ENCODE assay signal across 8 mouse cellular contexts in genomic region chr16:18108221-18108966, GRCm38 (mm10). TPM values are rescaled to one million over a fixed set of nuclear protein-coding genes. Genes with fewer than 3 reads are reported as not detected.
DNase-seq lines count a peak whose midpoint lies in the region; ATAC-seq and TF ChIP-seq lines count a peak whose summit lies in the region.

No protein-coding gene starts in this region.

- 0 out of 2 replicates have a peak, but pooled peaks have one; percentile 49 for TF ChIP-seq EP300 in heart, adult 2 months (IDR thresholded peaks at IDR 0.05; ENCODE audit: insufficient read depth, low read depth, low read length)

- intact Hi-C loops in heart, adult 2 months (cut with DNase I): loop anchor here (1.0 kb wide), 2 partner anchors 64 to 103 kb away; no protein-coding TSS in a partner anchor
- intact Hi-C loops in heart, postnatal 25 days (cut with DNase I): loop anchor here (1.0 kb wide), 2 partner anchors 65 to 103 kb away; no protein-coding TSS in a partner anchor

- H3K27me3 ChIP-seq in heart, adult 2 months (ENCODE audit: control insufficient read depth, insufficient read depth, low read length): no peaks in the 10 kb centered on the region
- H3K27me3 ChIP-seq in limb, embryonic 14.5 days (ENCODE audit: control insufficient read depth, insufficient read depth, low read length): no peaks in the 10 kb centered on the region
- H3K27me3 ChIP-seq in midbrain, embryonic 15.5 days (replicated peaks): no peaks in the 10 kb centered on the region
- H3K27me3 ChIP-seq in spleen, adult 2 months (ENCODE audit: control insufficient read depth, insufficient read depth, low read length): no peaks in the 10 kb centered on the region

- H3K4me1 ChIP-seq in heart, adult 2 months (ENCODE audit: control insufficient read depth, insufficient read depth, low read length): peaks cover 2% of the 10 kb centered on the region; the same call in 1 of the 2 replicates
- H3K4me1 ChIP-seq in limb, embryonic 14.5 days (ENCODE audit: control insufficient read depth, insufficient read depth, low read length): 0 out of 2 replicates have a peak, but pooled peaks cover 2% of the 10 kb centered on the region
- no peaks in the 10 kb centered on the region for H3K4me1 ChIP-seq in midbrain, embryonic 15.5 days
- no peaks in the 10 kb centered on the region for H3K4me1 ChIP-seq in spleen, adult 2 months (ENCODE audit: control insufficient read depth, insufficient read depth, insufficient read length)

- WGBS in heart, adult 2 months: 53% methylated on average over 5 of the region's 5 CpGs
- WGBS in limb, embryonic 14.5 days: 59% methylated on average over 5 of the region's 5 CpGs
- WGBS in midbrain, embryonic 15.5 days: 56% methylated on average over 5 of the region's 5 CpGs
- WGBS in spleen, adult 2 months: 54% methylated on average over 5 of the region's 5 CpGs

- H3K9ac ChIP-seq in heart, adult 2 months (ENCODE audit: low read depth, low read length): no peak overlapping the region
- no peak overlapping the region for H3K9ac ChIP-seq in limb, embryonic 14.5 days (ENCODE audit: low read depth, low read length, severe bottlenecking)
- no peak overlapping the region for H3K9ac ChIP-seq in midbrain, embryonic 15.5 days

- TF ChIP-seq CTCF in heart, adult 2 months (IDR thresholded peaks at IDR 0.05): peak; percentile 84
- TF ChIP-seq CTCF in spleen, adult 2 months (IDR thresholded peaks at IDR 0.05; ENCODE audit: extremely low read depth, insufficient read depth, insufficient read length, insufficient replicate concordance): peak; percentile 56; the same call in 1 of the 2 replicates

- no peak overlapping the region for H3K4me3 ChIP-seq in heart, adult 2 months
- no peak overlapping the region for H3K4me3 ChIP-seq in limb, embryonic 14.5 days (replicated peaks; ENCODE audit: low read length)
- no peak overlapping the region for H3K4me3 ChIP-seq in midbrain, embryonic 15.5 days
- H3K4me3 ChIP-seq in spleen, adult 2 months (ENCODE audit: extremely low read depth, insufficient read depth, insufficient read length): no peak overlapping the region

- no peak for TF ChIP-seq POLR2A in heart, adult 2 months (IDR thresholded peaks at IDR 0.05; ENCODE audit: insufficient read depth, low read depth, low read length)
- TF ChIP-seq POLR2A in limb, embryonic 14.5 days (IDR thresholded peaks at IDR 0.05; ENCODE audit: borderline replicate concordance, extremely low read depth, insufficient read depth, insufficient read length): no peak
- no peak for TF ChIP-seq POLR2A in spleen, adult 2 months (IDR thresholded peaks at IDR 0.05; ENCODE audit: low read depth, low read length)

- no peak overlapping the region for H3K4me2 ChIP-seq in limb, embryonic 14.5 days (replicated peaks; ENCODE audit: low read depth, low read length, severe bottlenecking)
- H3K4me2 ChIP-seq in midbrain, embryonic 15.5 days: no peak overlapping the region

- ATAC-seq in limb, embryonic 14.5 days (ENCODE audit: low FRiP score, low read depth): peak; percentile 48; the same call in 1 of the 2 replicates
- peak; percentile 74 for ATAC-seq in midbrain, embryonic 15.5 days (replicated peaks)

- H3K27ac ChIP-seq in heart, adult 2 months: no peak overlapping the region
- H3K27ac ChIP-seq in limb, embryonic 14.5 days (replicated peaks; ENCODE audit: low read depth, low read length): no peak overlapping the region
- no peak overlapping the region for H3K27ac ChIP-seq in midbrain, embryonic 15.5 days
- H3K27ac ChIP-seq in spleen, adult 2 months (ENCODE audit: insufficient read depth, low read length): no peak overlapping the region

- no peaks in the 10 kb centered on the region for H3K79me2 ChIP-seq in heart, adult 2 months (replicated peaks; ENCODE audit: control insufficient read depth, insufficient read depth, low read length)

- H3K9me3 ChIP-seq in limb, embryonic 14.5 days (ENCODE audit: control insufficient read depth, low read length): no peaks in the 10 kb centered on the region
- no peaks in the 10 kb centered on the region for H3K9me3 ChIP-seq in midbrain, embryonic 15.5 days

- H3K36me3 ChIP-seq in heart, adult 2 months (ENCODE audit: control insufficient read depth, insufficient read depth, low read length): no peaks in the 10 kb centered on the region
- H3K36me3 ChIP-seq in limb, embryonic 14.5 days (ENCODE audit: control insufficient read depth, insufficient read depth, low read length): no peaks in the 10 kb centered on the region
- no peaks in the 10 kb centered on the region for H3K36me3 ChIP-seq in midbrain, embryonic 15.5 days (replicated peaks)
- H3K36me3 ChIP-seq in spleen, adult 2 months (ENCODE audit: control insufficient read depth, insufficient read depth, low read length): no peaks in the 10 kb centered on the region

- peak; percentile 58 to 75 for DNase-seq in heart, adult 2 months
- DNase-seq in heart, postnatal 25 days (ENCODE audit: low spot score): no peak
- peak; percentile 94 for DNase-seq in cerebellum, postnatal 14 days
- DNase-seq in gastrocnemius, postnatal 10 days: peak; percentile 64
- peak; percentile 86 for DNase-seq in kidney, adult 18-20 months
- DNase-seq in limb, embryonic 14.5 days (ENCODE audit: low spot score): peak; percentile 61
- DNase-seq in spleen, adult 2 months (ENCODE audit: low read depth in 1 of 2, low spot score in 2 of 2): peak in 1 of 2 experiments; percentile 48

RNA-seq across cellular contexts. Expression of gene Prodh, which starts 18.4 kb away (rescaled TPM):
- 10 to 100 TPM; 18.8 to 23.4 TPM for total RNA-seq in heart, adult 2 months (2021)
- polyA plus RNA-seq in heart, adult 2 months (2012; rRNA removed): 46.7 and 57.9 TPM in 2 replicates
- total RNA-seq in heart, postnatal 25 days (2021): 10 to 100 TPM; 21.9 to 25.9 TPM
- 1 to 10 TPM; 2.6 to 3.8 TPM for total RNA-seq in gastrocnemius, postnatal 10 days (2021)
- 19.6 and 20.6 TPM in 2 replicates for polyA plus RNA-seq in limb, embryonic 14.5 days (2012; rRNA removed)
- polyA plus RNA-seq in limb, embryonic 14.5 days (2014; fragmentation: Nextera tagmentation; extraction: Ambion mirVana): 8.9 and 10.2 TPM in 2 replicates
- 3.7 and 5.0 TPM in 2 replicates for polyA plus RNA-seq in midbrain, embryonic 15.5 days (2015; fragmentation: Nextera tagmentation; extraction: Ambion mirVana)
- 11.3 and 13.1 TPM in 2 replicates for polyA plus RNA-seq in spleen, adult 2 months (2012; rRNA removed)

RNA-seq across cellular contexts. Expression of gene Rtn4r, which starts 19.0 kb away (rescaled TPM):
- total RNA-seq in heart, adult 2 months (2021): 1 to 10 TPM; 2.3 to 9.8 TPM
- polyA plus RNA-seq in heart, adult 2 months (2012; rRNA removed): 31.9 and 57.8 TPM in 2 replicates
- 1 to 10 TPM; 9.1 to 9.9 TPM for total RNA-seq in heart, postnatal 25 days (2021)
- total RNA-seq in gastrocnemius, postnatal 10 days (2021): under 1 TPM; 0.38 to 0.52 TPM
- 17.3 and 25.0 TPM in 2 replicates for polyA plus RNA-seq in limb, embryonic 14.5 days (2012; rRNA removed)
- polyA plus RNA-seq in limb, embryonic 14.5 days (2014; fragmentation: Nextera tagmentation; extraction: Ambion mirVana): 7.6 and 8.7 TPM in 2 replicates
- 25.0 and 27.2 TPM in 2 replicates for polyA plus RNA-seq in midbrain, embryonic 15.5 days (2015; fragmentation: Nextera tagmentation; extraction: Ambion mirVana)
- 10.2 and 10.9 TPM in 2 replicates for polyA plus RNA-seq in spleen, adult 2 months (2012; rRNA removed)

RNA-seq across cellular contexts. Expression of gene Dgcr6, which starts 55.7 kb away (rescaled TPM):
- 10 to 100 TPM; 41.4 TPM for total RNA-seq in heart, adult 2 months (2021)
- 46.7 and 48.8 TPM in 2 replicates for polyA plus RNA-seq in heart, adult 2 months (2012; rRNA removed)
- 10 to 100 TPM; 39.6 to 44.8 TPM for total RNA-seq in heart, postnatal 25 days (2021)
- 10 to 100 TPM; 25.8 to 28.8 TPM for total RNA-seq in gastrocnemius, postnatal 10 days (2021)
- polyA plus RNA-seq in limb, embryonic 14.5 days (2012; rRNA removed): 69.0 and 76.0 TPM in 2 replicates
- 106 and 110 TPM in 2 replicates for polyA plus RNA-seq in limb, embryonic 14.5 days (2014; fragmentation: Nextera tagmentation; extraction: Ambion mirVana)
- polyA plus RNA-seq in midbrain, embryonic 15.5 days (2015; fragmentation: Nextera tagmentation; extraction: Ambion mirVana): 160 and 171 TPM in 2 replicates
- polyA plus RNA-seq in spleen, adult 2 months (2012; rRNA removed): 17.6 and 20.3 TPM in 2 replicates
